Mouse (Mus musculus) T-cell, adult 2 months (primary cell): ENCODE results near the gene Rasl2-9.
"Not testable (repeated sequence)": the region's sequence is repeated elsewhere in the genome, so short reads cannot be mapped to it uniquely, and the experiment has no call there.

Experiments
- DNase-seq: peaks from one replicate; pipeline ENCODE4 v3.0.0; 2022; ENCODE audit warnings: low spot score

Gene Rasl2-9

GRCm38 (mm10) chr7:5125549-5126406 is at the start of gene Rasl2-9:
Gene Rasl2-9, minus strand, starts transcription at chr7:5125950.
- peak; percentile 28 for DNase-seq

GRCm38 (mm10) chr7:5149570-5149969 is 23.8 kb upstream of the Rasl2-9 start, which contains the start of gene Vmn1r55:
Gene Vmn1r55, minus strand, starts transcription at chr7:5149670.
- DNase-seq = not testable (repeated sequence)

GRCm38 (mm10) chr7:5125078-5125477 is 672 bp downstream of the Rasl2-9 start:
- no peak for DNase-seq

GRCm38 (mm10) chr7:5116850-5117249 is 8.9 kb downstream of the Rasl2-9 start, which contains the start of gene Rfpl4:
Gene Rfpl4, minus strand, starts transcription at chr7:5116950.
- no peak for DNase-seq

- DNase-seq = no peak
These were observed 13.0 kb downstream of the Rasl2-9 start for GRCm38 (mm10) chr7:5112701-5113100.

- no peak for DNase-seq
These were observed 16.4 kb downstream of the Rasl2-9 start for GRCm38 (mm10) chr7:5109301-5109700.

GRCm38 (mm10) chr7:5108272-5108671 is 17.5 kb downstream of the Rasl2-9 start:
- no peak for DNase-seq

GRCm38 (mm10) chr7:5102564-5102963 is 23.2 kb downstream of the Rasl2-9 start:
- no peak for DNase-seq

- no peak for DNase-seq
These were observed 24.6 kb downstream of the Rasl2-9 start for GRCm38 (mm10) chr7:5101066-5101663.

GRCm38 (mm10) chr7:5099796-5100195 is 26.0 kb downstream of the Rasl2-9 start:
- no peak for DNase-seq

- DNase-seq = no peak
These were observed 27.0 kb downstream of the Rasl2-9 start for GRCm38 (mm10) chr7:5098769-5099168.

GRCm38 (mm10) chr7:5092831-5093510 is 32.8 kb downstream of the Rasl2-9 start:
- DNase-seq = no peak

- DNase-seq = no peak
These were observed 33.4 kb downstream of the Rasl2-9 start for GRCm38 (mm10) chr7:5092381-5092780.

GRCm38 (mm10) chr7:5091008-5091728 is 34.6 kb downstream of the Rasl2-9 start:
- DNase-seq = no peak

- DNase-seq = no peak
These were observed 35.9 kb downstream of the Rasl2-9 start for GRCm38 (mm10) chr7:5089853-5090252.

GRCm38 (mm10) chr7:5087886-5088285 is 37.9 kb downstream of the Rasl2-9 start:
- DNase-seq = no peak

- no peak for DNase-seq
These were observed 38.8 kb downstream of the Rasl2-9 start for GRCm38 (mm10) chr7:5086921-5087440.

- DNase-seq = no peak
These were observed 40.2 kb downstream of the Rasl2-9 start for GRCm38 (mm10) chr7:5085512-5085911.

- no peak for DNase-seq
These were observed 42.2 kb downstream of the Rasl2-9 start for GRCm38 (mm10) chr7:5083325-5084105.

- no peak for DNase-seq
These were observed 43.8 kb downstream of the Rasl2-9 start for GRCm38 (mm10) chr7:5081939-5082338.

- DNase-seq = no peak
These were observed 44.5 kb downstream of the Rasl2-9 start for GRCm38 (mm10) chr7:5081241-5081640.
